ENCODE assay signal across 8 mouse cellular contexts in the genomic region with DNA sequence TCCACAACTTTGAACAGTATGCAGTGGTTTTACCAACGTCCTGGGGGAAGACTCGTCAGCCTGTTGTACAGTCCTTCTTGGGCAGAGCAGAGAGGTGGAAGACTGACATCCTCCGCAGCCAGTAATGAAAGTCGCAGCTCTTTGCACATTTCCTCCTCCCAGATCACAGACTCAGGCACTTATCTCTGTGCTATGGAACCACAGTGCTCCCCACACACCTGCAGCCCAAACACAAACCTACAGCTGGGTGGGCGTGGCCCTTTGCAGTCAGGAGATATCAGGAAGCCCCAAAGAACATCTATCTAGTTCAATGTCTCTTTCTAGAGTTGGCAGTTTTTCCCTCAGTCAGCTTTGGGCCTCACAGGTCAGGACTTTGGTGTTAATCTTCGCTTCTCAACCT.
A peak's percentile ranks its signal among the peaks of the same experiment; 100 is the strongest.
DNase-seq lines count a peak whose midpoint lies in the region; ATAC-seq and TF ChIP-seq lines count a peak whose summit lies in the region.
"Not testable (repeated sequence)": the region's sequence is repeated elsewhere in the genome, so short reads cannot be mapped to it uniquely, and the experiment has no call there.

No protein-coding gene starts in this region.

- DNase-seq in liver, embryonic 11.5 days (ENCODE audit: low spot score); liver, embryonic 14.5 days (ENCODE audit: low read depth in 3 of 3, low spot score in 3 of 3); liver, postnatal 0 days: not testable (repeated sequence)
- DNase-seq in thymus, adult 18-20 months = peak; percentile 56 to 69
- peak; percentile 74 for DNase-seq in thymus, postnatal 14 days
- DNase-seq in thymus, postnatal 4 days = peak; percentile 65

- not testable (repeated sequence) for H3K9ac ChIP-seq in liver, embryonic 11.5 days (ENCODE audit: low read depth, low read length); liver, embryonic 14.5 days (replicated peaks); liver, postnatal 0 days (replicated peaks)

- H3K4me2 ChIP-seq in liver, embryonic 11.5 days; liver, embryonic 14.5 days (ENCODE audit: low read depth); liver, postnatal 0 days (ENCODE audit: low read depth, low read length): not testable (repeated sequence)

- not testable (repeated sequence) for H3K27ac ChIP-seq in liver, embryonic 11.5 days (ENCODE audit: low read depth, low read length); liver, embryonic 14.5 days; liver, postnatal 0 days (ENCODE audit: low read depth)

- H3K27me3 ChIP-seq in liver, embryonic 11.5 days (replicated peaks; ENCODE audit: control insufficient read depth, insufficient read depth, low read length); liver, embryonic 14.5 days (ENCODE audit: control insufficient read depth, insufficient read depth, low read length); liver, postnatal 0 days (ENCODE audit: insufficient read depth, low read length): not testable (repeated sequence)

- not testable (repeated sequence) for H3K4me3 ChIP-seq in liver, embryonic 11.5 days (ENCODE audit: low read depth, low read length); liver, embryonic 14.5 days (ENCODE audit: insufficient read depth in 1 of 2, low read depth in 2 of 2, low read length in 2 of 2); liver, postnatal 0 days (ENCODE audit: low read depth, low read length)

- not testable (repeated sequence) for H3K36me3 ChIP-seq in liver, embryonic 11.5 days (ENCODE audit: control insufficient read depth, insufficient read depth, low read length); liver, embryonic 14.5 days (replicated peaks; ENCODE audit: control insufficient read depth, insufficient read depth, low read depth); liver, postnatal 0 days (replicated peaks; ENCODE audit: insufficient read depth, low read length)

- WGBS in liver, embryonic 11.5 days = 17% methylated on average over 1 of the region's 6 CpGs
- WGBS in liver, embryonic 14.5 days (ENCODE audit: insufficient replicate concordance) = 0% methylated on average over 1 of the region's 6 CpGs
- 25% methylated on average over 1 of the region's 6 CpGs for WGBS in liver, postnatal 0 days (ENCODE audit: insufficient replicate concordance)

- TF ChIP-seq CTCF in liver, embryonic 14.5 days (IDR thresholded peaks at IDR 0.05; ENCODE audit: low read depth); liver, postnatal 0 days (IDR thresholded peaks at IDR 0.05; ENCODE audit: low read depth): not testable (repeated sequence)

- H3K9me3 ChIP-seq in liver, embryonic 11.5 days (ENCODE audit: control insufficient read depth, low read length); liver, embryonic 14.5 days (ENCODE audit: control insufficient read depth, low read length); liver, postnatal 0 days (ENCODE audit: low read length): not testable (repeated sequence)

- not testable (repeated sequence) for H3K4me1 ChIP-seq in liver, embryonic 11.5 days (replicated peaks; ENCODE audit: control insufficient read depth, insufficient read depth, low read length); liver, embryonic 14.5 days (replicated peaks; ENCODE audit: control insufficient read depth in 2 of 2, insufficient read depth in 2 of 2, low read length in 1 of 2); liver, postnatal 0 days (ENCODE audit: insufficient read depth)

- ATAC-seq in CD4-positive, CD25-positive, alpha-beta regulatory T cell, adult 4 months = peak; percentile 58
- ATAC-seq in common myeloid progenitor, adult 5-6 weeks (replicated peaks; ENCODE audit: low read depth, poor library complexity, severe bottlenecking) = peak; percentile 33; the same call in 1 of the 2 replicates
- peak; percentile 85 for ATAC-seq in liver, embryonic 11.5 days (replicated peaks; ENCODE audit: low FRiP score)
- ATAC-seq in liver, embryonic 14.5 days (ENCODE audit: insufficient read depth) = peak; percentile 82
- ATAC-seq in liver, postnatal 0 days = peak; percentile 73

- TF ChIP-seq EP300 in liver, embryonic 14.5 days (IDR thresholded peaks at IDR 0.05; ENCODE audit: low read depth) = 0 out of 2 replicates have a peak, but pooled peaks have one; percentile 20
- TF ChIP-seq EP300 in liver, postnatal 0 days (IDR thresholded peaks at IDR 0.05; ENCODE audit: low read depth) = not testable (repeated sequence)

Comparison
In these comparisons a context has a peak if more than half of its experiments do, and no peak if none do; other contexts are left out.
1. ATAC-seq: peak in every context shown above with its lines; median percentile 85 in liver, embryonic 11.5 days; 82 in liver, embryonic 14.5 days; 73 in liver, postnatal 0 days; 58 in CD4-positive, CD25-positive, alpha-beta regulatory T cell, adult 4 months; 33 in common myeloid progenitor, adult 5-6 weeks.